Mouse (Mus musculus): Measurements from ENCODE around the gene Adipoq. TPM values are rescaled to one million over a fixed set of nuclear protein-coding genes. Genes with fewer than 3 reads are reported as not detected.

The Adipoq gene
- polyA plus RNA-seq, 1 experiment from 2014 or later, result not detected

GRCm38 (mm10) chr16:23149396-23149795 is 3.1 kb downstream of the Adipoq start:
- H3K4me2 ChIP-seq (replicated peaks), result no peak overlapping the region
- 91% methylated on average over 8 of the region's 8 CpGs for WGBS
- H3K9ac ChIP-seq (replicated peaks), result no peak overlapping the region
- H3K36me3 ChIP-seq, result no peaks in the 10 kb centered on the region
- no peaks in the 10 kb centered on the region for H3K27me3 ChIP-seq
- H3K9me3 ChIP-seq, result no peaks in the 10 kb centered on the region
- no peak overlapping the region for H3K4me3 ChIP-seq
- no peaks in the 10 kb centered on the region for H3K4me1 ChIP-seq
- H3K27ac ChIP-seq (replicated peaks), result no peak overlapping the region
- ATAC-seq (replicated peaks), result no peak

- H3K9ac ChIP-seq (replicated peaks), result no peak overlapping the region
- ATAC-seq (replicated peaks), result no peak
- WGBS, result 22% methylated on average over 2 of the region's 2 CpGs
These were observed 5.1 kb downstream of the Adipoq start for GRCm38 (mm10) chr16:23151423-23151822.

GRCm38 (mm10) chr16:23154261-23154660 is 7.9 kb downstream of the Adipoq start:
- H3K4me2 ChIP-seq (replicated peaks), result no peak overlapping the region
- no peaks in the 10 kb centered on the region for H3K36me3 ChIP-seq
- H3K4me3 ChIP-seq, result no peak overlapping the region
- H3K9me3 ChIP-seq, result no peaks in the 10 kb centered on the region
- no peak overlapping the region for H3K27ac ChIP-seq (replicated peaks)
- WGBS, result 88% methylated on average over 5 of the region's 5 CpGs
- no peaks in the 10 kb centered on the region for H3K27me3 ChIP-seq
- H3K4me1 ChIP-seq, result no peaks in the 10 kb centered on the region
- ATAC-seq (replicated peaks), result no peak
- H3K9ac ChIP-seq (replicated peaks), result no peak overlapping the region

More at GRCm38 (mm10) chr16:23151423-23151822, 5.1 kb downstream of the Adipoq start:
- no peak overlapping the region for H3K4me3 ChIP-seq
- H3K4me1 ChIP-seq, result no peaks in the 10 kb centered on the region
- H3K9me3 ChIP-seq, result no peaks in the 10 kb centered on the region
- H3K27me3 ChIP-seq, result no peaks in the 10 kb centered on the region
- H3K4me2 ChIP-seq (replicated peaks), result no peak overlapping the region
- H3K27ac ChIP-seq (replicated peaks), result no peak overlapping the region
- H3K36me3 ChIP-seq, result no peaks in the 10 kb centered on the region

GRCm38 (mm10) chr16:23157013-23157412 is 10.7 kb downstream of the Adipoq start:
- no peaks in the 10 kb centered on the region for H3K36me3 ChIP-seq
- ATAC-seq (replicated peaks), result no peak
- no peaks in the 10 kb centered on the region for H3K4me1 ChIP-seq
- no peak overlapping the region for H3K9ac ChIP-seq (replicated peaks)
- WGBS, result 95% methylated on average over 13 of the region's 13 CpGs
- no peak overlapping the region for H3K27ac ChIP-seq (replicated peaks)
- no peak overlapping the region for H3K4me3 ChIP-seq
- H3K9me3 ChIP-seq, result no peaks in the 10 kb centered on the region
- H3K4me2 ChIP-seq (replicated peaks), result no peak overlapping the region
- no peaks in the 10 kb centered on the region for H3K27me3 ChIP-seq

GRCm38 (mm10) chr16:23158292-23158691 is 12.0 kb downstream of the Adipoq start:
- H3K4me3 ChIP-seq, result no peak overlapping the region
- H3K9me3 ChIP-seq, result no peaks in the 10 kb centered on the region
- no peaks in the 10 kb centered on the region for H3K36me3 ChIP-seq
- 86% methylated on average over 7 of the region's 7 CpGs for WGBS
- no peak overlapping the region for H3K27ac ChIP-seq (replicated peaks)
- H3K4me2 ChIP-seq (replicated peaks), result no peak overlapping the region
- no peaks in the 10 kb centered on the region for H3K4me1 ChIP-seq
- H3K27me3 ChIP-seq, result no peaks in the 10 kb centered on the region
- H3K9ac ChIP-seq (replicated peaks), result no peak overlapping the region
- no peak for ATAC-seq (replicated peaks)

GRCm38 (mm10) chr16:23158957-23159356 is 12.6 kb downstream of the Adipoq start:
- no peaks in the 10 kb centered on the region for H3K36me3 ChIP-seq
- WGBS, result 72% methylated on average over 2 of the region's 2 CpGs
- H3K9ac ChIP-seq (replicated peaks), result no peak overlapping the region
- H3K9me3 ChIP-seq, result no peaks in the 10 kb centered on the region
- no peak for ATAC-seq (replicated peaks)
- no peaks in the 10 kb centered on the region for H3K4me1 ChIP-seq
- H3K4me2 ChIP-seq (replicated peaks), result no peak overlapping the region
- H3K4me3 ChIP-seq, result no peak overlapping the region
- H3K27me3 ChIP-seq, result no peaks in the 10 kb centered on the region
- no peak overlapping the region for H3K27ac ChIP-seq (replicated peaks)

GRCm38 (mm10) chr16:23159749-23160148 is 13.4 kb downstream of the Adipoq start:
- ATAC-seq (replicated peaks), result no peak
- H3K36me3 ChIP-seq, result no peaks in the 10 kb centered on the region
- H3K9ac ChIP-seq (replicated peaks), result no peak overlapping the region
- H3K4me2 ChIP-seq (replicated peaks), result no peak overlapping the region
- H3K4me1 ChIP-seq, result no peaks in the 10 kb centered on the region
- no peaks in the 10 kb centered on the region for H3K27me3 ChIP-seq
- H3K27ac ChIP-seq (replicated peaks), result no peak overlapping the region
- no peak overlapping the region for H3K4me3 ChIP-seq
- WGBS, result 45% methylated on average over 2 of the region's 2 CpGs
- no peaks in the 10 kb centered on the region for H3K9me3 ChIP-seq

GRCm38 (mm10) chr16:23162116-23162515 is 15.8 kb downstream of the Adipoq start:
- H3K36me3 ChIP-seq, result no peaks in the 10 kb centered on the region
- H3K4me1 ChIP-seq, result no peaks in the 10 kb centered on the region
- H3K9me3 ChIP-seq, result no peaks in the 10 kb centered on the region
- H3K9ac ChIP-seq (replicated peaks), result no peak overlapping the region
- no peak overlapping the region for H3K4me3 ChIP-seq
- WGBS, result 87% methylated on average over 3 of the region's 3 CpGs
- H3K27me3 ChIP-seq, result no peaks in the 10 kb centered on the region
- H3K4me2 ChIP-seq (replicated peaks), result no peak overlapping the region
- no peak for ATAC-seq (replicated peaks)
- H3K27ac ChIP-seq (replicated peaks), result no peak overlapping the region

GRCm38 (mm10) chr16:23164443-23164842 is 18.1 kb downstream of the Adipoq start:
- no peaks in the 10 kb centered on the region for H3K4me1 ChIP-seq
- WGBS, result 69% methylated on average over 6 of the region's 6 CpGs
- H3K36me3 ChIP-seq, result no peaks in the 10 kb centered on the region
- no peak overlapping the region for H3K9ac ChIP-seq (replicated peaks)
- H3K27ac ChIP-seq (replicated peaks), result no peak overlapping the region
- H3K9me3 ChIP-seq, result no peaks in the 10 kb centered on the region
- no peak overlapping the region for H3K4me2 ChIP-seq (replicated peaks)
- ATAC-seq (replicated peaks), result no peak
- no peak overlapping the region for H3K4me3 ChIP-seq
- no peaks in the 10 kb centered on the region for H3K27me3 ChIP-seq

GRCm38 (mm10) chr16:23165441-23165840 is 19.1 kb downstream of the Adipoq start:
- Histone ChIP-seq H3K4me3 (no peak overlapping the region), H3K4me2 (replicated peaks) (no peak overlapping the region), H3K9me3 (no peaks in the 10 kb centered on the region), H3K9ac (replicated peaks) (no peak overlapping the region), H3K27me3 (no peaks in the 10 kb centered on the region), H3K4me1 (no peaks in the 10 kb centered on the region), H3K36me3 (no peaks in the 10 kb centered on the region), H3K27ac (replicated peaks) (no peak overlapping the region)
- no peak for ATAC-seq (replicated peaks)
- 43% methylated on average over 9 of the region's 9 CpGs for WGBS

GRCm38 (mm10) chr16:23166646-23167045 is 20.3 kb downstream of the Adipoq start:
- ATAC-seq (replicated peaks), result no peak
- no peak overlapping the region for H3K27ac ChIP-seq (replicated peaks)
- H3K4me3 ChIP-seq, result no peak overlapping the region
- H3K4me1 ChIP-seq, result no peaks in the 10 kb centered on the region
- no peak overlapping the region for H3K9ac ChIP-seq (replicated peaks)
- 89% methylated on average over 1 of the region's 1 CpGs for WGBS
- no peaks in the 10 kb centered on the region for H3K36me3 ChIP-seq
- H3K4me2 ChIP-seq (replicated peaks), result no peak overlapping the region
- no peaks in the 10 kb centered on the region for H3K27me3 ChIP-seq
- H3K9me3 ChIP-seq, result no peaks in the 10 kb centered on the region

GRCm38 (mm10) chr16:23167079-23167478 is 20.7 kb downstream of the Adipoq start:
- Histone ChIP-seq H3K9me3 (no peaks in the 10 kb centered on the region), H3K27ac (replicated peaks) (no peak overlapping the region), H3K9ac (replicated peaks) (no peak overlapping the region), H3K36me3 (no peaks in the 10 kb centered on the region), H3K27me3 (no peaks in the 10 kb centered on the region), H3K4me3 (no peak overlapping the region), H3K4me2 (replicated peaks) (no peak overlapping the region), H3K4me1 (no peaks in the 10 kb centered on the region)
- 73% methylated on average over 5 of the region's 5 CpGs for WGBS
- ATAC-seq (replicated peaks), result no peak

GRCm38 (mm10) chr16:23170813-23171212 is 24.5 kb downstream of the Adipoq start:
- Histone ChIP-seq H3K36me3 (no peaks in the 10 kb centered on the region), H3K4me2 (replicated peaks) (no peak overlapping the region), H3K27me3 (no peaks in the 10 kb centered on the region), H3K4me3 (no peak overlapping the region), H3K27ac (replicated peaks) (no peak overlapping the region), H3K9me3 (no peaks in the 10 kb centered on the region), H3K9ac (replicated peaks) (no peak overlapping the region), H3K4me1 (no peaks in the 10 kb centered on the region)
- 96% methylated on average over 3 of the region's 3 CpGs for WGBS
- no peak for ATAC-seq (replicated peaks)
